Mouse (Mus musculus) thymus, postnatal 0 days (tissue): Measurements from ENCODE around the gene Drd4. TPM values are rescaled to one million over a fixed set of nuclear protein-coding genes. Genes with fewer than 3 reads are reported as not detected.

Experiments used
- DNase-seq: peaks from one replicate; pipeline ENCODE4 v3.0.0-alpha.2; 2015; ENCODE audit warnings: low spot score
- polyA plus RNA-seq: library from polyadenylated mRNA; unstranded; fragments of >200 nt; fragmentation: Nextera tagmentation; extraction: Ambion mirVana; gene quantifications from 2 replicates; pipeline ENCODE4 v1.2.1, GENCODE M21; 2015

The Drd4 gene
- polyA plus RNA-seq, 1 experiment from 2014 or later: 0.40 TPM

GRCm38 (mm10) chr7:141292583-141293388 lies 980 bp downstream of the Drd4 start:
- DNase-seq: no peak

GRCm38 (mm10) chr7:141293852-141294471 lies 2.2 kb downstream of the Drd4 start:
- DNase-seq: no peak

GRCm38 (mm10) chr7:141294479-141294878 lies 2.7 kb downstream of the Drd4 start:
- no peak for DNase-seq

GRCm38 (mm10) chr7:141297926-141298650 lies 6.3 kb downstream of the Drd4 start:
- no peak for DNase-seq

GRCm38 (mm10) chr7:141299175-141299574 lies 7.4 kb downstream of the Drd4 start:
- no peak for DNase-seq

GRCm38 (mm10) chr7:141301386-141301785 lies 9.6 kb downstream of the Drd4 start:
- DNase-seq: no peak

GRCm38 (mm10) chr7:141302702-141303268 lies 11.0 kb downstream of the Drd4 start:
- DNase-seq: peak; percentile 59

GRCm38 (mm10) chr7:141304537-141304936 lies 12.7 kb downstream of the Drd4 start:
- DNase-seq: no peak

- no peak for DNase-seq
These were observed 22.6 kb downstream of the Drd4 start for GRCm38 (mm10) chr7:141314416-141314815.

GRCm38 (mm10) chr7:141315076-141315475 lies 23.3 kb downstream of the Drd4 start:
- no peak for DNase-seq

- DNase-seq: peak; percentile 42
These were observed 24.2 kb downstream of the Drd4 start for GRCm38 (mm10) chr7:141315974-141316373.

GRCm38 (mm10) chr7:141317619-141318132 lies 25.9 kb downstream of the Drd4 start:
- no peak for DNase-seq

- DNase-seq: no peak
These were observed 27.6 kb downstream of the Drd4 start for GRCm38 (mm10) chr7:141319446-141319845.

- no peak for DNase-seq
These were observed 32.9 kb downstream of the Drd4 start for GRCm38 (mm10) chr7:141324686-141325085.

- DNase-seq: peak; percentile 11
These were observed 35.0 kb downstream of the Drd4 start for GRCm38 (mm10) chr7:141326546-141327446.

- DNase-seq: peak; percentile 98
These were observed 35.9 kb downstream of the Drd4 start, which contains the start of the genes Deaf1 and Tmem80 for GRCm38 (mm10) chr7:141327469-141328372. Gene Deaf1 (minus strand): TSS chr7:141327690. Gene Tmem80 (plus strand): TSS chr7:141327739.

GRCm38 (mm10) chr7:141328373-141328990 lies 36.7 kb downstream of the Drd4 start:
- no peak for DNase-seq

GRCm38 (mm10) chr7:141330706-141331105 lies 38.9 kb downstream of the Drd4 start:
- no peak for DNase-seq

- DNase-seq: no peak
These were observed 40.2 kb downstream of the Drd4 start for GRCm38 (mm10) chr7:141331990-141332389.
